Mouse (Mus musculus): ENCODE data around the gene Mrps35. TPM values are rescaled to one million over a fixed set of nuclear protein-coding genes. Genes with fewer than 3 reads are reported as not detected.

The Mrps35 gene
- polyA plus RNA-seq, 1 experiment from 2014 or later: 89.5 TPM

DNA sequence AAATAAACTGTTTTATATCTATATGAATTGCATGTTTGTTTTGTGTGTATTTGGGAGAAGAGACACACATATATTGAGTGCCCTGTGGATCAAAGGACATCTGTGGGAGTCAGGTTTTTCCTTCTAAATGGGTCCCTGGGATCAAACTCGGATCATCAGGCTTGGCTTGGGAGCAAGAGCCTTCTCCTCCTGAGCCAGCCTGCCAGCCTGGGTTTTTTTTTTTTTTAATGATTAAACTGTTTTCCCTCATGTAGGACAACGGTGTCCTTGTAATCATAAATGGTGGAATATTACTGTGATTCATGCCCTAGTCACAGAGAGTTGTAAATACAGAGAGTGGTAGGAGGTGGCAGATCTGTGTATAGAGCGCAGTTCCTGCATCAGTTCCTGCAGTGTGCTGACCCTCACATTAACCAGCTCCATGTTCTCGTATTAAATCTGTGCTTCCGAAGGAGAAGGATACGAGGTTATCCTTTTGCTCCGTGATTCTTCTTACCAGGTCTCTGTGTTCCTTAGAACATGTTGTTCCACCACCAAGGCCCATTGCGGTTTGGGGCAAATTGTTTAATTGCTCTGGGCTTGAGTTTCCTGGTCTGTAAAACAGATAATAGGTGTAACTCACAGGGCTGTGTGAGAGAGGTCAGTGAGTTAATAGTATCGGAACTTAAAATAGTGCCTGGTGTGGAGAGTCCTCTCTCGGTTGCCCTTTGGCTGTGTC, 21.8 kb downstream of the Mrps35 start:
- H3K27me3 ChIP-seq: no peaks in the 10 kb centered on the region
- H3K4me3 ChIP-seq (replicated peaks): no peak overlapping the region
- ATAC-seq (ENCODE audit: low FRiP score): no peak
- H3K9ac ChIP-seq: no peak overlapping the region
- H3K27ac ChIP-seq: no peak overlapping the region
- H3K36me3 ChIP-seq (replicated peaks): peaks cover 50% of the 10 kb centered on the region
- 96% methylated on average over 10 of the region's 10 CpGs for WGBS
- H3K4me1 ChIP-seq: no peaks in the 10 kb centered on the region; the same call in 1 of the 2 replicates
- H3K4me2 ChIP-seq: no peak overlapping the region
- no peaks in the 10 kb centered on the region for H3K9me3 ChIP-seq

DNA sequence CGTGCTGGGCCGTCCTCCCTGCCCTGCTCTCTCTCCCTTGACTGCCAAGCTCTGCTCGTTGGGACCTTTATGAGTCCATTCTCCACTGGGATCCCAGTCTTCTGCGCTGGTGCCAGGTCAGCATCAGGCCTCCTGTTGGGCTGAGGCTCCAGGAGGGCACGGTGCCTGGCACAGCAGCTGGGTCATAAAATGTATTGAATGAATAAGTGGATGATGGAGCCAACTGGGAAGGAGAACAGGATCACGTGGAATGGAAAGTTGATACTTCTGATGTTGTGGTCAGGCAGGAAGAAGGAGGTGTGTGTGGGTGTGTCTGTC, 22.3 kb downstream of the Mrps35 start:
- Histone ChIP-seq H3K9me3 (no peaks in the 10 kb centered on the region), H3K9ac (no peak overlapping the region), H3K27ac (no peak overlapping the region), H3K4me3 (replicated peaks) (no peak overlapping the region), H3K36me3 (replicated peaks) (peaks cover 50% of the 10 kb centered on the region), H3K4me1 (no peaks in the 10 kb centered on the region; the same call in 1 of the 2 replicates), H3K4me2 (no peak overlapping the region), H3K27me3 (no peaks in the 10 kb centered on the region)
- ATAC-seq (ENCODE audit: low FRiP score): no peak
- 93% methylated on average over 6 of the region's 6 CpGs for WGBS

DNA sequence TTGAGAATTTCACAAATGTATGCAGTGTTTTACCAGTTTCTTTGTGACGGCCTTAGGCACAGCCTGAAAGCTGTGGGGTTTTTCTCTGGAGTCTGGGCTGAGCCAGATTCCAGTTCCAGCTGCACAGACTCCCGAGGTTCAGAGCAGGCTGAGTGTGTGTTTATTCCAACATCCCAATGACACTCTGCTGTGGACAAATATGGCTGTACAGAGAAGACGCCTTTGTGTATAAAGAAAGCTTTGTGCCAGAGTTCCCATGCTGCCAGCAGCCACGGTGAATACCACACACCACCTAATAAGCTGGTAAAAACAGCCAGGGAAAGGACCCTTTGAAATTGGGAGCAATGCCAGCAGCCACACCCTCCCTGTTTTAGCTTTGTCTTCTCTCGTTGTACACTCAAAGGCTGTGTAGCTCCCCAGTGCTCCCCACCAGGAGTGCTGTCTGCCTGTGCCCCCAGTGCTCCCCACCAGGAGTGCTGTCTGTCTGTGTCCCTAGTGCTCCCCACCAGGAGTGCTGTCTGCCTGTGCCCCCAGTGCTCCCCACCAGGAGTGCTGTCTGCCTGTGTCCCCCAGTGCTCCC, 33.3 kb downstream of the Mrps35 start:
- peaks cover 21% of the 10 kb centered on the region for H3K36me3 ChIP-seq (replicated peaks)
- WGBS: 39% methylated on average over 5 of the region's 5 CpGs
- H3K4me3 ChIP-seq (replicated peaks): no peak overlapping the region
- no peak overlapping the region for H3K9ac ChIP-seq
- no peaks in the 10 kb centered on the region for H3K27me3 ChIP-seq
- H3K9me3 ChIP-seq: no peaks in the 10 kb centered on the region
- ATAC-seq (ENCODE audit: low FRiP score): peak; percentile 55; the same call in 1 of the 2 replicates
- H3K27ac ChIP-seq: peak overlapping the region; percentile 54
- peaks cover 4% of the 10 kb centered on the region; the same call in 1 of the 2 replicates for H3K4me1 ChIP-seq
- no peak overlapping the region for H3K4me2 ChIP-seq

DNA sequence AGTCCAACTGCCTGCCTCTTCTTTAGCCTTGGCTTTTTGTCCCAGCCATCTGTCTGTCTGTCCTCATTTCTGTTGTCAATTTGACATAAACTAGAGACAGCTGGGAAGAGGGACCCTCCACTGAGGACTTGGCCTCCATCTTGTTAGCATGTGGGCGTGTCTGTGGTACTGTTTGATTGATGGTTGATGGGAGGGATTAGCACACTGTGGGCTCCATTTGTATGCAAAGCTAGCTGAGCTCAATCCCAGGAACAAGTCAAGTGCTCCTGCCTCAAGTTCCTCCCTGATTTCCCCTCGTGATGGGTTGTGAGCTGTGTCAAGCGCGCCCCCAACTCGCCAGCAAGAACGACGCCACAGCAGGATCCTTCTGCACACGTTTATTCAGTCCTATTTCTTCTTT, 34.3 kb downstream of the Mrps35 start:
- no peaks in the 10 kb centered on the region for H3K9me3 ChIP-seq
- H3K4me1 ChIP-seq: peaks cover 4% of the 10 kb centered on the region; the same call in 1 of the 2 replicates
- H3K27me3 ChIP-seq: no peaks in the 10 kb centered on the region
- H3K9ac ChIP-seq: no peak overlapping the region
- no peak overlapping the region for H3K27ac ChIP-seq
- peak; percentile 55; the same call in 1 of the 2 replicates for ATAC-seq (ENCODE audit: low FRiP score)
- WGBS: 73% methylated on average over 8 of the region's 8 CpGs
- no peak overlapping the region for H3K4me2 ChIP-seq
- peaks cover 11% of the 10 kb centered on the region; the same call in 1 of the 2 replicates for H3K36me3 ChIP-seq (replicated peaks)
- no peak overlapping the region for H3K4me3 ChIP-seq (replicated peaks)

DNA sequence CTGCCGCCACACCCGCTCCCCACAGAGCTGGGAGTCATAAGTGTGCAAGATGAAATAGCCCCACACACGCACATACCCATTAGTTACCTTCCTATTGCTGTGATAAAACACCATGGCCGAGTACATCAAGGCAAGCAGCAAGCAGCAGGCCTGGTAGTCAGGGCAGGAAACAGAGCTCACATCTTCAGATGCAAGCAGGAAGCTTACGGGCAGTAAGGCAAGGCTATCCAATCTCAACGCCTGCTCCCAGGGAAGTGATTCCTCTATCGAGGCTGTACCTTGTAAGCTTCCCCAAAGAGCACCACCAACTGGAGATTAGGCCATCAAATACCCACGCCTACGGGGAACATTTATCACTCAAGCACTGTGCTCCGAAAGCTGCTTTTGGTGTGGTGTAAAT, 37.4 kb downstream of the Mrps35 start:
- ATAC-seq (ENCODE audit: low FRiP score): no peak
- Histone ChIP-seq H3K27ac (no peak overlapping the region), H3K27me3 (no peaks in the 10 kb centered on the region), H3K9me3 (no peaks in the 10 kb centered on the region), H3K4me1 (peaks cover 4% of the 10 kb centered on the region; the same call in 1 of the 2 replicates), H3K9ac (no peak overlapping the region), H3K36me3 (replicated peaks) (peaks cover 5% of the 10 kb centered on the region; the same call in 1 of the 2 replicates), H3K4me3 (replicated peaks) (no peak overlapping the region), H3K4me2 (no peak overlapping the region)
- WGBS: 93% methylated on average over 10 of the region's 10 CpGs

DNA sequence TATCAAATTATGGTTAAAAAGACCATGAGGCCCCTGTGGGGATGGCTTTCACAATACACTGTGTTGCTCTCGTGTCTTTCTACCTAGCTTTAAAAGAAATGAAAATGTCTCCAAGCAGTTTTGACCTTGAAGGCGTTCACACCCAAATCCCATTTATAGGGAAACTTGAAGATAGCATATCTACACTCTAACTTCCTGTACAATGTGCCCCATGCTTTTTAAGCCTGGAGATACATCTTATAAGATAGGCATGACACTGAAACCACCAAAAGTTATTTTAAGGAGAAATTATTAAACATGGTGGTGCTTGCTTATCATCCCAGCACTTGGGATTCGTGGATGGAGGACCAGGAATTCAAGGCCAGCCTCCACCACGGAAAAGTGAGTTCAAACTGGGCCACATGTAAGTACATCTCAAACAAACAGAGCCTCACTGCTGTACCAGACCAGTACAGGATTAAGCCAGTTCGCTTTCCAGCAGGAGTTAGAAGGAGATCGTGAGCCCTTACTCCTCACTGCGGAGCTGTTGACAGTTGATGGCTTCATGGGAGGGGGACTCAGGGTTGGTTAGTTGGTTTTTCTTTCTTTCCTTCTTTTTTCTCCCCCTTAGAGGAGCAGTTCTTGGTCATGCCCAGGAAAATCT, 43.0 kb downstream of the Mrps35 start:
- ATAC-seq (ENCODE audit: low FRiP score): no peak
- WGBS: 58% methylated on average over 7 of the region's 7 CpGs
- Histone ChIP-seq H3K9me3 (no peaks in the 10 kb centered on the region), H3K9ac (no peak overlapping the region), H3K4me1 (peaks cover 10% of the 10 kb centered on the region), H3K27ac (no peak overlapping the region), H3K36me3 (replicated peaks) (no peaks in the 10 kb centered on the region), H3K4me2 (no peak overlapping the region), H3K27me3 (peaks cover 12% of the 10 kb centered on the region), H3K4me3 (replicated peaks) (no peak overlapping the region)

DNA sequence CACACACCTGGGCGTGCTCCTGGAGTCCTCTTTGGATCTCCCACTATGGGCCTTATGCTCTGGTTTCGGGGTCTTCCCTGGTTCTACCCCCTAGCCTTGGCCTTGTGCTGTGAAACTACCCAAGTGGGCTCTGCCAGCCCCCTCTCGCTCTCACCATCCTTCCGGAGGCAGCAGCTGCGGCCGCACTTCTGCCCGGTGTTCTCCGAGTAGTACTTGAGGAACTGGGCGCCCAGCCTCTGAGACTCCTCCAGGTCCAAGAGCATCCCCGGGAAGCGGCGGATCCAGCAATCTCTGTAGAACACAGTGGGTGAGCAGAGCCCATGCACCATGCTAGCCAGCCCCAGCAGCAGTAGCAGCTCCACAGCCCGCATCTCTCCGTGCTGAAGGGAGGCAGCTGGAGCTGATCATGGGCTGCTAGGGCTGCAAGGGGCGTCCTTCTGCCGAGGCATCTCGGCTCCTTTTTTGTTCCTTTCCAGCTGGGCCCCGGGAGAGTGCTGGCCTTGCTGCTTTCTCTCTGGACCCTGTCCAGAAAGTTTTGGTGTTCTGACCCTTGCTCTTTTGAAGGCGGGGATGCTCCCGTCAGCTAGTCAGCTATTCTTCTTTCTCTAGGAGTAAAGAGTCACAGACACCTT, 44.1 kb downstream of the Mrps35 start, which contains the start of gene Mansc4:
Gene Mansc4, minus strand, starts transcription at position 439 of the 632 bp plus-strand sequence.
- Histone ChIP-seq H3K4me3 (replicated peaks) (peak within 1 kb of the TSS; percentile 28), H3K9ac (peak within 1 kb of the TSS; percentile 45), H3K27me3 (peaks cover 12% of the 10 kb centered on the region), H3K4me1 (peaks cover 13% of the 10 kb centered on the region), H3K36me3 (replicated peaks) (no peaks in the 10 kb centered on the region), H3K4me2 (peak within 1 kb of the TSS; percentile 52), H3K9me3 (no peaks in the 10 kb centered on the region), H3K27ac (peak within 1 kb of the TSS; percentile 46; the same call in 1 of the 2 replicates)
- no peak for ATAC-seq (ENCODE audit: low FRiP score)
- 7% methylated on average over 20 of the region's 20 CpGs for WGBS

DNA sequence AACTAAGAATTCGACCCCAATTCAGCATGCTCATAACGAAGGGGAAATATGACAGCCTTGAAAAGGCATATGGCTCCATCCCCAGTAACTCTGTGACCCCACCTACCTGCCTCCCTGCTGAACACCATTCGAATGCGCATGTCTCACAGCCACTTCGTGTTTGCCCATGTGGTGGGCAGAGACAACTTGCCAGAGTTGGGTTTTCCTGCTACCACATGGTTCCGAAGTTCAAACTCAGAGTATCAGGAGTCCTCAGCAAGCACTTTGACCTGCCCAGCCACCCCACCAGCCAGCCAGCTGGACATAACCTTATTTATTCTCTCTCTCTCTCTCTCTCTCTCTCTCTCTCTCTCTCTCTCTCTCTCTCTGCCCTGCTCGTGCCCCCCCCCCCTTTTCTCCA, 45.2 kb downstream of the Mrps35 start:
- Histone ChIP-seq H3K4me2 (no peak overlapping the region), H3K27ac (no peak overlapping the region), H3K36me3 (replicated peaks) (no peaks in the 10 kb centered on the region), H3K27me3 (peaks cover 12% of the 10 kb centered on the region), H3K9ac (no peak overlapping the region), H3K9me3 (no peaks in the 10 kb centered on the region), H3K4me3 (replicated peaks) (no peak overlapping the region), H3K4me1 (peaks cover 18% of the 10 kb centered on the region)
- WGBS: 41% methylated on average over 7 of the region's 7 CpGs
- no peak for ATAC-seq (ENCODE audit: low FRiP score)

DNA sequence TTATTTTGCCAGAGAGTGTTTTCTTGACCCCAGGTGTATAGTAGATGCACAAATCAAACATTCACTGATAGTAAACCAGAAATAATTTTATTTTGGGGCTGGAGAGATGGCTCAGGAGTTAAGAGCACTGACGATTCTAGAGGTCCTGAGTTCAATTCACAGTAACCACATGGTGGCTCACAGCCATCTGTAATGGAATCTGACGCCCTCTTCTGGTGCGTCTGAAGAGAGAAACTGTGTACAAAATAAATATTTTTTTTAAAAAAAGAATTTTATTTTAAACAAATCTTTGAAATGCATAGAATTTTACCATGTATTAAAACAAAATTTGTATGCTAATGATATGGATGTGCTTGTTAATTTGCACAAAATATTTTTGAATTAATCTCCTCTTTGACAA, 46.0 kb downstream of the Mrps35 start:
- 81% methylated on average over 3 of the region's 3 CpGs for whole genome bisulfite sequencing
- peaks cover 24% of the 10 kb centered on the region for H3K4me1 ChIP-seq
- H3K27me3 ChIP-seq: peaks cover 12% of the 10 kb centered on the region
- H3K4me2 ChIP-seq: no peak overlapping the region
- ATAC-seq (ENCODE audit: low FRiP score): no peak
- no peak overlapping the region for H3K9ac ChIP-seq
- no peak overlapping the region for H3K4me3 ChIP-seq (replicated peaks)
- H3K9me3 ChIP-seq: no peaks in the 10 kb centered on the region
- H3K27ac ChIP-seq: no peak overlapping the region
- no peaks in the 10 kb centered on the region for H3K36me3 ChIP-seq (replicated peaks)

DNA sequence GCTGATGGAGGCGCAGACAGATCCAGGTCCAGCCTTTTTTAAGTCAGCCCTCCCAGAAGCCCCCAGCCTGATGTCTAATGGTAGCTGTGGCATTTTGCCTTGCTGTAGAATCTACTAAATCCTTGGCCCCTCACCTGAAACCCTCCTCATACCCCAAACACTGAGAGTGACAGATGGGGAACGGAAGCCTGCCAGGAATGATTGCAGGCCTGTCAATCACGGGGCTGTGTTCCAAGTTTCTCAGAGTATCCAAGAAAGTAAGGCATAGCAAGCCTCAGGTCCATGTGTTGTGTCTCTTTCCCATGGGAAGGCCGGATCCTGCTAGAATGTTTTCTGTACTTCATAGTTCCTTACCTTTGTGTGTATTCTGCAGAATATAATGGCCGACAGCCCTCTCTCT, 47.6 kb downstream of the Mrps35 start:
- no peaks in the 10 kb centered on the region for H3K36me3 ChIP-seq (replicated peaks)
- no peak for ATAC-seq (ENCODE audit: low FRiP score)
- H3K4me1 ChIP-seq: peaks cover 35% of the 10 kb centered on the region
- peak overlapping the region; percentile 93 for H3K4me2 ChIP-seq
- no peak overlapping the region for H3K4me3 ChIP-seq (replicated peaks)
- H3K27ac ChIP-seq: no peak overlapping the region
- no peak overlapping the region for H3K9ac ChIP-seq
- H3K27me3 ChIP-seq: peaks cover 12% of the 10 kb centered on the region
- WGBS: 69% methylated on average over 5 of the region's 5 CpGs
- no peaks in the 10 kb centered on the region for H3K9me3 ChIP-seq

DNA sequence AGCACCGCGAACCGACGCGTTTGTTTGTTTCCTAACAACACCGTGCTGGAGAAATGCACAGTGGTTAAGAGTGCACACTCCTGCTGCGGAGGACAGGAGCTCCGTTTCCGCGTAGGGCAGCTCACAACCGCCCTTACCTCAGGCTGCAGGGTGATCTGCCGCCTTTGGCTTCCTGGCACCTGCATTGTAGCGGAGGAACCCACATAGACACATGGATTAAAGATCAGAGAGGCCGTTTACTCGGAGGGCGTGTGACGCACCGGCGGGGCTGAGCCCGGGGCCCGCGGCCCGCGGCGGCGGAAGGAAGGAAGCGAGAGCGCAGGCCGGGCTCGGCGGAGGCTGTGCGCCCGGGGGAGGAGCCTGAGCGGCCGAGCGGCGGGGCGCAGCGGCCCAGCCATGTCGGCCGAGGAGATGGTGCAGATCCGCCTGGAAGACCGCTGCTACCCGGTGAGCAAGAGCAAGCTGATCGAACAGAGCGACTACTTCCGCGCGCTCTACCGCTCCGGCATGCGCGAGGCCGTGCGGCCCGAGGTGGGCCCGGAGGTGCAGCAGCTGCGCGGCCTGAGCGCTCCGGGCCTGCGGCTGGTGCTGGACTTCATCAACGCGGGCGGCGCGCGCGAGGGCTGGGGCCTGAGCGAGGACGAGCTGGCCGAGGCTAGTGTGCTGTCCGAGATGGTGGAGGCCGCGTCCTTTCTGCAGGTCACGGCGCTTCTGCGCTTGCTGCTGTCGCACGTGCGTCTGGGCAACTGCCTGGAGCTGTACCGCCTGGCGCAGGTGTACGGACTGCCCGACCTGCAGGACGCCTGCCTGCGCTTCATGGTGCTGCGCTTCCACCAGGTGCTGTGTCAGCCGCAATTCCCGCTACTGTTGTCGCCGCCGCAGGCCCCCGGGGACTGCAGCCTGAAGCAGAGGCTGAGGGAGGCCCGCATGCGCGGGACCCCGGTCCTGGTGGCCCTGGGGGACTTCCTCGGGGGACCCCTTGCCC, 48.9 kb downstream of the Mrps35 start, which contains the start of gene Klhl42:
Gene Klhl42, plus strand, starts transcription at position 244 of the 985 bp plus-strand sequence.
- Histone ChIP-seq H3K27me3 (peaks cover 12% of the 10 kb centered on the region), H3K4me1 (peaks cover 34% of the 10 kb centered on the region), H3K36me3 (replicated peaks) (no peaks in the 10 kb centered on the region), H3K9ac (peak within 1 kb of the TSS; percentile 82), H3K9me3 (no peaks in the 10 kb centered on the region), H3K4me2 (peak within 1 kb of the TSS; percentile 93), H3K27ac (peak within 1 kb of the TSS; percentile 71), H3K4me3 (replicated peaks) (peak within 1 kb of the TSS; percentile 74)
- peak; percentile 91 for ATAC-seq (ENCODE audit: low FRiP score)
- under 1% methylated on average over 94 of the region's 99 CpGs for WGBS

Measured in forebrain, embryonic 12.5 days (tissue).